Mouse (Mus musculus): ENCODE measurements at regions not wholly inside any gene's neighbourhood (a gene's known extent, or its start where the extent isn't known, plus 50 kb on each side); places are given as distances from the start of the nearest gene placed in this dataset.

- Histone ChIP-seq H3K27ac (ENCODE audit: low read depth) (no peak overlapping the region), H3K4me2 (no peak overlapping the region), H3K36me3 (ENCODE audit: insufficient read depth) (no peaks in the 10 kb centered on the region), H3K9me3 (ENCODE audit: low read depth, low read length) (no peaks in the 10 kb centered on the region), H3K4me1 (ENCODE audit: insufficient read depth) (no peaks in the 10 kb centered on the region), H3K9ac (no peak overlapping the region), H3K27me3 (ENCODE audit: insufficient read depth, low read length) (no peaks in the 10 kb centered on the region), H3K4me3 (ENCODE audit: low read depth, low read length) (no peak overlapping the region)
- ATAC-seq (ENCODE audit: insufficient read depth) (no peak), DNase-seq (no peak)
- TF ChIP-seq CTCF (IDR thresholded peaks at IDR 0.05; ENCODE audit: low read depth), result no peak
- 61% methylated on average over 2 of the region's 2 CpGs for WGBS
These were observed 53.7 kb upstream of the Tnik start for GRCm38 (mm10) chr3:28209304-28209703.

- no peak for DNase-seq
- no peak for ATAC-seq (ENCODE audit: insufficient read depth)
- H3K27me3 ChIP-seq (ENCODE audit: insufficient read depth, low read length), result no peaks in the 10 kb centered on the region
- 75% methylated on average over 14 of the region's 14 CpGs for WGBS
- H3K9ac ChIP-seq, result no peak overlapping the region
- H3K4me2 ChIP-seq, result no peak overlapping the region
- H3K4me3 ChIP-seq (ENCODE audit: low read depth, low read length), result no peak overlapping the region
- no peak for TF ChIP-seq CTCF (IDR thresholded peaks at IDR 0.05; ENCODE audit: low read depth)
- no peak overlapping the region for H3K27ac ChIP-seq (ENCODE audit: low read depth)
- H3K4me1 ChIP-seq (ENCODE audit: insufficient read depth), result no peaks in the 10 kb centered on the region
- H3K9me3 ChIP-seq (ENCODE audit: low read depth, low read length), result no peaks in the 10 kb centered on the region
- H3K36me3 ChIP-seq (ENCODE audit: insufficient read depth), result no peaks in the 10 kb centered on the region
These were observed 51.9 kb upstream of the Tnik start for GRCm38 (mm10) chr3:28210847-28211803.

Measured in lung, embryonic 14.5 days (tissue).